Mouse (Mus musculus) heart, embryonic 10.5 days (tissue): ENCODE measurements around the gene Epha2. TPM values are rescaled to one million over a fixed set of nuclear protein-coding genes. Genes with fewer than 3 reads are reported as not detected.
A peak's percentile ranks its signal among the peaks of the same experiment; 100 is the strongest.

Source experiments
- DNase-seq: peaks from one replicate; pipeline ENCODE4 v3.0.0-alpha.2; 2017; ENCODE audit warnings: low spot score
- H3K27ac ChIP-seq: fragments of 300-500 bp; sonication (generic); 2 replicates; pipeline ENCODE4 v1.5.1; 2016; ENCODE audit warnings: mild to moderate bottlenecking
- H3K27me3 ChIP-seq: fragments of 300-500 bp; sonication (generic); 2 replicates; pipeline ENCODE4 v1.6.1; 2016; ENCODE audit warnings: mild to moderate bottlenecking; ENCODE audit not compliant: poor library complexity, insufficient read depth, severe bottlenecking
- H3K36me3 ChIP-seq: fragments of 300-500 bp; sonication (generic); 2 replicates; pipeline ENCODE4 v1.6.1; 2016; ENCODE audit warnings: mild to moderate bottlenecking, moderate library complexity
- H3K4me1 ChIP-seq: fragments of 300-500 bp; sonication (generic); 2 replicates; pipeline ENCODE4 v1.6.1; 2016; ENCODE audit warnings: mild to moderate bottlenecking
- H3K4me3 ChIP-seq: fragments of 300-500 bp; sonication (generic); 2 replicates; pipeline ENCODE4 v1.5.1; 2016; ENCODE audit warnings: mild to moderate bottlenecking, moderate library complexity
- H3K9me3 ChIP-seq: fragments of 300-500 bp; sonication (generic); 2 replicates; pipeline ENCODE4 v1.6.1; 2016; ENCODE audit warnings: mild to moderate bottlenecking, moderate library complexity
- WGBS: fragments of 180-500 bp; shearing (Covaris S2); methylation state at CpG from one replicate; pipeline ENCODE4 v1.1.7; 2016; 5-methylcytosine and 5-hydroxymethylcytosine counted together
- polyA plus RNA-seq: library from polyadenylated mRNA; unstranded; fragments of >200 nt; fragmentation: Nextera tagmentation; extraction: Ambion mirVana; gene quantifications from 2 replicates; pipeline ENCODE4 v1.2.1, GENCODE M21; 2016

Gene Epha2
- polyA plus RNA-seq, 1 experiment from 2014 or later = 5.2 TPM

GRCm38 (mm10) chr4:141299356-141299755 is 1.7 kb upstream of the Epha2 start:
- no peak for DNase-seq
- H3K36me3 ChIP-seq = no peaks in the 10 kb centered on the region
- WGBS = 65% methylated on average over 13 of the region's 13 CpGs
- no peaks in the 10 kb centered on the region for H3K9me3 ChIP-seq
- no peak overlapping the region for H3K27ac ChIP-seq
- H3K27me3 ChIP-seq = peaks cover 87% of the 10 kb centered on the region
- H3K4me3 ChIP-seq = no peak overlapping the region
- H3K4me1 ChIP-seq = peaks cover 54% of the 10 kb centered on the region

- Histone ChIP-seq H3K27ac (no peak overlapping the region), H3K27me3 (peaks cover 82% of the 10 kb centered on the region), H3K36me3 (no peaks in the 10 kb centered on the region), H3K4me3 (no peak overlapping the region), H3K4me1 (peaks cover 57% of the 10 kb centered on the region), H3K9me3 (no peaks in the 10 kb centered on the region)
- DNase-seq = no peak
- 57% methylated on average over 4 of the region's 4 CpGs for WGBS
Observed at GRCm38 (mm10) chr4:141300196-141300595, 844 bp upstream of the Epha2 start.

- whole genome bisulfite sequencing = 1% methylated on average over 51 of the region's 51 CpGs
- Histone ChIP-seq H3K4me3 (peak overlapping the region; percentile 74), H3K4me1 (peaks cover 62% of the 10 kb centered on the region), H3K9me3 (no peaks in the 10 kb centered on the region), H3K27ac (peak overlapping the region; percentile 89), H3K36me3 (no peaks in the 10 kb centered on the region), H3K27me3 (peaks cover 66% of the 10 kb centered on the region)
- no peak for DNase-seq
Observed at GRCm38 (mm10) chr4:141301591-141302427, 769 bp downstream of the Epha2 start.

GRCm38 (mm10) chr4:141302428-141303401 is 1.7 kb downstream of the Epha2 start:
- 7% methylated on average over 27 of the region's 27 CpGs for WGBS
- H3K4me3 ChIP-seq = peak overlapping the region; percentile 74
- peaks cover 68% of the 10 kb centered on the region for H3K4me1 ChIP-seq
- DNase-seq = no peak
- H3K36me3 ChIP-seq = peaks cover 3% of the 10 kb centered on the region; the same call in 1 of the 2 replicates
- H3K27me3 ChIP-seq = peaks cover 57% of the 10 kb centered on the region
- no peaks in the 10 kb centered on the region for H3K9me3 ChIP-seq
- peak overlapping the region; percentile 89 for H3K27ac ChIP-seq

- Histone ChIP-seq H3K4me1 (peaks cover 76% of the 10 kb centered on the region), H3K27me3 (peaks cover 50% of the 10 kb centered on the region), H3K4me3 (peak overlapping the region; percentile 74), H3K36me3 (peaks cover 11% of the 10 kb centered on the region), H3K27ac (peak overlapping the region; percentile 54), H3K9me3 (no peaks in the 10 kb centered on the region)
- WGBS = 49% methylated on average over 7 of the region's 7 CpGs
- DNase-seq = no peak
Observed at GRCm38 (mm10) chr4:141303402-141304222, 2.6 kb downstream of the Epha2 start.

- Histone ChIP-seq H3K27ac (peak overlapping the region; percentile 54; the same call in 1 of the 2 replicates), H3K4me1 (peaks cover 82% of the 10 kb centered on the region), H3K36me3 (peaks cover 17% of the 10 kb centered on the region), H3K9me3 (no peaks in the 10 kb centered on the region), H3K27me3 (peaks cover 46% of the 10 kb centered on the region), H3K4me3 (peak overlapping the region; percentile 6; the same call in 1 of the 2 replicates)
- WGBS = 80% methylated on average over 4 of the region's 4 CpGs
- DNase-seq = no peak
Observed at GRCm38 (mm10) chr4:141304223-141304611, 3.2 kb downstream of the Epha2 start.

GRCm38 (mm10) chr4:141306057-141306456 is 5.0 kb downstream of the Epha2 start:
- Histone ChIP-seq H3K27me3 (peaks cover 33% of the 10 kb centered on the region), H3K4me1 (peaks cover 92% of the 10 kb centered on the region)
- WGBS = 34% methylated on average over 8 of the region's 8 CpGs

GRCm38 (mm10) chr4:141308381-141308780 is 7.3 kb downstream of the Epha2 start:
- no peak for DNase-seq
- Histone ChIP-seq H3K9me3 (no peaks in the 10 kb centered on the region), H3K4me3 (no peak overlapping the region), H3K27me3 (peaks cover 10% of the 10 kb centered on the region), H3K4me1 (peaks cover 94% of the 10 kb centered on the region), H3K36me3 (peaks cover 17% of the 10 kb centered on the region), H3K27ac (peak overlapping the region; percentile 93; the same call in 1 of the 2 replicates)
- 90% methylated on average over 22 of the region's 22 CpGs for WGBS

More at GRCm38 (mm10) chr4:141306057-141306456, 5.0 kb downstream of the Epha2 start:
- no peak for DNase-seq
- no peaks in the 10 kb centered on the region for H3K9me3 ChIP-seq
- H3K4me3 ChIP-seq = no peak overlapping the region
- peak overlapping the region; percentile 63 for H3K27ac ChIP-seq
- peaks cover 17% of the 10 kb centered on the region for H3K36me3 ChIP-seq

- H3K27me3 ChIP-seq = peaks cover 3% of the 10 kb centered on the region; the same call in 1 of the 2 replicates
- peaks cover 17% of the 10 kb centered on the region for H3K36me3 ChIP-seq
- DNase-seq = no peak
- peaks cover 94% of the 10 kb centered on the region for H3K4me1 ChIP-seq
- H3K9me3 ChIP-seq = no peaks in the 10 kb centered on the region
- 85% methylated on average over 34 of the region's 34 CpGs for WGBS
- peak overlapping the region; percentile 93 for H3K27ac ChIP-seq
- H3K4me3 ChIP-seq = peak overlapping the region; percentile 29; the same call in 1 of the 2 replicates
Observed at GRCm38 (mm10) chr4:141308857-141309772, 8.1 kb downstream of the Epha2 start.

- Histone ChIP-seq H3K4me3 (peak overlapping the region; percentile 29; the same call in 1 of the 2 replicates), H3K36me3 (peaks cover 18% of the 10 kb centered on the region), H3K27ac (peak overlapping the region; percentile 93), H3K4me1 (peaks cover 96% of the 10 kb centered on the region), H3K9me3 (no peaks in the 10 kb centered on the region), H3K27me3 (no peaks in the 10 kb centered on the region)
- 10% methylated on average over 10 of the region's 10 CpGs for WGBS
- no peak for DNase-seq
Observed at GRCm38 (mm10) chr4:141309773-141310145, 8.7 kb downstream of the Epha2 start.

- Histone ChIP-seq H3K27ac (peak overlapping the region; percentile 93), H3K4me1 (peaks cover 96% of the 10 kb centered on the region), H3K36me3 (peaks cover 21% of the 10 kb centered on the region), H3K4me3 (peak overlapping the region; percentile 29; the same call in 1 of the 2 replicates), H3K27me3 (no peaks in the 10 kb centered on the region), H3K9me3 (no peaks in the 10 kb centered on the region)
- DNase-seq = peak; percentile 92
- WGBS = 9% methylated on average over 8 of the region's 8 CpGs
Observed at GRCm38 (mm10) chr4:141310191-141310606, 9.2 kb downstream of the Epha2 start.
